Mouse (Mus musculus) C2C12 (cell line): ENCODE data around the gene Gdf7.

Experiments
- CEBPB ChIP-seq: IDR thresholded peaks from one replicate; pipeline ENCODE4 v1.6.1; 2011; ENCODE audit warnings: low read depth, mild to moderate bottlenecking, control low read depth, moderate library complexity
- CTCF ChIP-seq: IDR thresholded peaks from one replicate; pipeline ENCODE4 v1.5.1; 2011; ENCODE audit not compliant: control insufficient read depth, insufficient read depth, insufficient read length
- FOSL1 ChIP-seq: IDR thresholded peaks from one replicate; pipeline ENCODE4 v1.8.0; 2011; ENCODE audit warnings: mild to moderate bottlenecking, low read length; ENCODE audit not compliant: poor library complexity, insufficient read depth, severe bottlenecking
- MAX ChIP-seq: IDR thresholded peaks from one replicate; pipeline ENCODE4 v1.6.1; 2011; ENCODE audit warnings: mild to moderate bottlenecking, control low read depth
- MYOD1 ChIP-seq: IDR thresholded peaks from one replicate; pipeline ENCODE4 v1.6.1; 2011; ENCODE audit warnings: low read depth; ENCODE audit not compliant: control insufficient read depth, insufficient read length
- MYOG ChIP-seq: IDR thresholded peaks from one replicate; pipeline ENCODE4 v1.6.1; 2011; ENCODE audit not compliant: control insufficient read depth, insufficient read length; ENCODE audit errors: extremely low read depth
- USF1 ChIP-seq: IDR thresholded peaks from one replicate; pipeline ENCODE4 v1.6.1; 2011; ENCODE audit warnings: low read depth, mild to moderate bottlenecking, control low read depth, moderate library complexity

DNA sequence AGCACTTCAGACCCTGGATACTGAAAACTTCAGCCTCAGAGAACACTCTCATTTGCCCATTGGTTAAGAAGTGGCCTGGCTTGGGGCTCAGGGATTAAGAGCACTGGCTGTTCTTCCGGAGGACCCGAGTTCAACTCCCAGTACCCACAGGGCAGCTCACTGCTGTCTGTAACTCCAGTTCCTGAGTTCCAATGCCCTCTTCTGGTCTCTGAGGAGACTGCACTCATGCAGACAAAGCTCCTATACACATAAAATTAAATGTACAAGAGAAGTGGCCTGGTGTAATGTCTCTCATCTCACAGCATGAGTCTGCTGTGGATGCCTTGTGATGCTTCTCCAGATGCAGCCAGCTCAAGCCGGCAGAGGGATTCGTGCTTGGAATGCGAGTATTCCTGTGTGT is 14.8 kb upstream of the Gdf7 start:
- TF ChIP-seq CEBPB, result no peak
- no peak for TF ChIP-seq CTCF
- TF ChIP-seq MAX, result no peak
- no peak for TF ChIP-seq USF1
- no peak for TF ChIP-seq MYOG
- no peak for TF ChIP-seq MYOD1
- no peak for TF ChIP-seq FOSL1
